Mouse (Mus musculus): ENCODE results near the gene Gmeb2.

DNA sequence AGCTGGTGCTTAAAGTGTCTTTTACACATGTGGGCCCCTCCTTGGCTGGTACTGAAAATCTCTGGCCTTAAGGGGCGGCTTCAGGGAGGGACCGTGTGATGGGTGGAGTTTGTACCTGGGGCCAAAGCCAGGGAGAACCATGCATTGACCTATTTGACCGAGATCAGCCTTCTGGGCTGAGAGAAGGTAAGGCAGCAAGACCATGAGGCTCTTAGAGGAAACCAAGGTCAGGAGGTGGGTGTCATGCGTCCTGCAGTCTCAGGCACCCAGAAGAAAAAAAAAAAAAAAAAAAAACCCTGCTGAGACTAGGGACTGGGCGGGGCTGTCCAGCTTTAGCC lies 25.1 kb upstream of the Gmeb2 start:
- TF ChIP-seq CTCF (IDR thresholded peaks at IDR 0.05; ENCODE audit: low read depth) (no peak), EP300 (IDR thresholded peaks at IDR 0.05; ENCODE audit: low read depth) (no peak)

All from liver, postnatal 0 days (tissue).